Mouse (Mus musculus) testis, postnatal 10 days (tissue): Measurements from ENCODE around the gene Dusp1.
A peak's percentile ranks its signal among the peaks of the same experiment; 100 is the strongest.

Source experiments
- DNase-seq: peaks from one replicate; pipeline ENCODE4 v3.0.0; 2021; ENCODE audit warnings: low spot score

Dusp1 gene

GRCm38 (mm10) chr17:26463984-26464383 lies 97.9 kb downstream of the Dusp1 start:
- DNase-seq, result no peak

GRCm38 (mm10) chr17:26463432-26463831 lies 98.5 kb downstream of the Dusp1 start:
- no peak for DNase-seq

GRCm38 (mm10) chr17:26462634-26463170 lies 99.2 kb downstream of the Dusp1 start:
- peak; percentile 89 for DNase-seq

- DNase-seq, result no peak
These were observed 103.9 kb downstream of the Dusp1 start for GRCm38 (mm10) chr17:26458049-26458448.

- DNase-seq, result no peak
These were observed 104.4 kb downstream of the Dusp1 start for GRCm38 (mm10) chr17:26457506-26457905.
